Mouse (Mus musculus) right cerebral cortex, adult 2 months (tissue): ENCODE results near the gene C7.

Experiments used
- DNase-seq, 2 experiments: peaks; one replicate each; pipeline ENCODE4 v3.0.0; 2021 to 2022; ENCODE audit warnings: low spot score in 2 of 2

The C7 gene

GRCm38 (mm10) chr15:5002903-5003302, 60.6 kb downstream of the C7 start:
- no peak for DNase-seq

- DNase-seq = no peak
Measured at GRCm38 (mm10) chr15:4973355-4973754, 90.2 kb downstream of the C7 start.
